Mouse (Mus musculus) liver, adult 10 weeks (tissue): ENCODE measurements around the gene Fcer2a. TPM values are rescaled to one million over a fixed set of nuclear protein-coding genes. Genes with fewer than 3 reads are reported as not detected.

Experiments
- polyA plus RNA-seq: library from polyadenylated mRNA; stranded (reverse); fragments of 350-450 nt; fragmentation: Illumina TruSeq; extraction: RNeasy Lipid Tissue Mini Kit (QIAGEN cat#74804); gene quantifications from one replicate; pipeline ENCODE4 v1.2.3, GENCODE M21; 2014; ENCODE audit warnings: low read depth, low replicate concordance

The Fcer2a gene
- polyA plus RNA-seq: 0.42 TPM

DNA sequence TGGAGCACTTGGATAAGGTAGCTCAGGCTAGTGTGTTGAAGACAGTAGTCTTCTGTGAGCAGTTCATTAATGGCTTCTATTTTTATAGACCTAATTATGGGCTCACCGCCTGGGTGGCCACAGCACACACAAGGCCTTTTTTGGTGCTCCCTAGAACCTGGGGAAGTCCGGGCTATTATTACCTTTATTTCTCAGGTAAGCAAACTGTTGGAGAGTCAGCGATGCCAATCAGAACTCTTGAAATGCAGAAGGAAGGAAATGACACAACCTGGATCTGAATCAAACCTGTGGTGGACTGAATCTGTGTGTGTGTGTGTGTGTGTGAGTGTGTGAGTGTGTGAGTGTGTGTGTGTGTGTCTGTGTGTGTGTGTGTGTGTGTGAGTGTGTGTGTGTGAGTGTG, at the start of gene Fcer2a:
TSS of gene Fcer2a (minus strand) at position 55 of the 400 bp plus-strand sequence.

DNA sequence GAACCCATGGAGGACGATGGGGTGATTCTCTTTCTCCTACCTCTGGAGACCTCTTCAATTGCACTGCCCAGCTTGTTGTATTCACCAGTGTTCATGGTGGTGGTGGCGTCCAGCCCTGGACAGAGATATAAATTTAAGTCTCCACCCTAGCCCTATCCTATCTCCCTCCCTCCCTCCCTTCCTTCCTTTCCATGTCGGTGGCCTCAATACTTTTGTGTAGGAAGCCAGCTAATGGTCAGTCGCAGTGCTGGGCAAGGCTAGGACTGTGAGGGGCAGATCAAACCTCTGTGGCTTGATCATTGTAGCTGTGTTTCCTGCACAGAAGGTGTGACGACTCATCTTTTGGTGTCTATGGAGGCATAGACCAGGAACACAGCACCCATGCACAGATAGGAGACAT, 26.6 kb upstream of the Fcer2a start, which contains the start of gene Clec4g:
TSS of gene Clec4g (minus strand) at position 101 of the 400 bp plus-strand sequence.

DNA sequence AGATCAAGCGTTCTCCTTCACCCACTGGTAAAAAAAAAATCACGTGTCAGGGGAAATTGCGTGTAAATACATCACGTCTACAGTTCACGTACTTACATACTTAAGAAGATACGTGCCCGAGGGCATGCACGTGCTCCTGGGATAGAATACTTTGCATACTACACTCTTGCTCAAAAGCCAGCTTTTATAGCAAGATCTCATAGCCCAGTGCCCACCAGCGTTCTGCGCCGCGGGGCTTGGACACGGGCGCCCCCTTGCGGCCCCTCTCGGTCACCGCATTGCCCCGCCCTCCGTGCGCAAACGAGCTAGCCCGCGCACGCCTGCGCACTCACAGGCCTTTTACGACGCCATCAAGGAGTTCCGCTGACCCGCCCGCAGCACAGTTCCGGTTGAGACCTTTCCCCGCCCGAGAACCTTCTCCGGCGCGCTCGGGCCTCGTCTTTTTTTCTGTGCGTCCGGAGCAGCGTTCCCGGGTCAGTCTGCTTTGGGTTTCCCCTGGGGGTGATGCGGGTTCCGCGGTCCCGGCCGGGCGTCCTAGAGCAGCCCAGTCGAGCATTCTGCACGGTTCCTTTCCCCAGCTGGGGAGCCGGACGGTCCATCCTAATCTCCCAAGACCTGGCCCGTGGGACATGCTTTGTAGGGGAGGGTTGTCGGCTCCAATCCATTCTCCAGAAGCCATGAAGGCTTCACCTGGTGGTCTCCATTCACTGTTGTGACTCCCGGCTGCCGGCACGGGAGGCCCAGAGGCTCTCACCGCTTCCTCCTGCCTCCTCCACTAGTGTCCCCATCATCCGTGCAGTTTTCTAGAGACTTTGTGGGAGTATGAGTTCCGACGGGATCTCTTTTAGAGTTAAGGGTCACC, 17.6 kb downstream of the Fcer2a start, which contains the start of gene Trappc5:
TSS of gene Trappc5 (plus strand) at position 169 of the 862 bp plus-strand sequence.

DNA sequence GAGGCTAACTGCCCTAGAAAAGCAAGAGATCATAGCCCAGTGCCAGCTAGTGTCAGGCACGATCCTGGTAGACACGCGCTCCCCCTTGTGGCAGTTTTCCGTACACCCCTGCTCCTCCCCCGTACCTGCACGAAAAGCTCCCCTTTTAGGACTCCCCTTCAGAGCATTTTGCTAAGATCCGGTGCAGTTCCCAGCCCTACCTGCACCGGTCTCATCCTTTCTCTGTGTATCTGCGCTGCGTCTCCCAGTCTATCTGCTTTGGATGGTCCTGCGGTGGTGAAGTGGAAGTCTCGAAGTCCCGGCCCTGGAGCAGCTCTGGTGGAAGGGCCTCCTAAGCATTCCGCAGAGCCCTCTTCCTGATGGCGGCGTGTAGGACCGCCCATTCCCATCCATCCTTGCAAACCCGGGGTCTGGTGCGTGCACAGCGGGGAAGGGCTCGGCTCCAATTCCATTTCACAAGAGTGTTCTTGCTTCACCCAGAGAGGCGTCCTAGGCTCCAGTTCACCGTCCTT, 21.9 kb downstream of the Fcer2a start, which contains the start of gene Fcor:
TSS of gene Fcor (minus strand) at position 383 of the 512 bp plus-strand sequence.

DNA sequence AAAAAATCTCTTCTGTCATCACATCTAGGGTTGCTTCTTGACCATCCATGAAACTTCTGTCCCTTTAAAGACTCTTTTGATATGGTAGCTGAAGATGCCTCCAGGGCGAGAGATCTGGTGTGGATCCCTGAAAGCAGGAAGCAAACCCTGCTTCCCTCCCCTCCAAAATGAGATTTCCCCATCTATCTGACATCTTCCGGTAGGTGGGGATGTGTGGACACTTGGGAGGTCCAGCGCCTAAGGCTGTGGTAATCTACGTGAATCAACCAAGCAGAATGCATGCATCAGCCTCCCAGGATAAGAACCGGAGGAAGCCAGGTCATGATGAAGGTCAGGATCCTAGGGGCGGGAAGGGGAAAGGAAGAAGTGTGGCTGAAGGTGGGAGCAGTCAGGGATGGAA, 28.5 kb downstream of the Fcer2a start, which contains the start of gene Mcemp1:
TSS of gene Mcemp1 (plus strand) at position 248 of the 400 bp plus-strand sequence.

DNA sequence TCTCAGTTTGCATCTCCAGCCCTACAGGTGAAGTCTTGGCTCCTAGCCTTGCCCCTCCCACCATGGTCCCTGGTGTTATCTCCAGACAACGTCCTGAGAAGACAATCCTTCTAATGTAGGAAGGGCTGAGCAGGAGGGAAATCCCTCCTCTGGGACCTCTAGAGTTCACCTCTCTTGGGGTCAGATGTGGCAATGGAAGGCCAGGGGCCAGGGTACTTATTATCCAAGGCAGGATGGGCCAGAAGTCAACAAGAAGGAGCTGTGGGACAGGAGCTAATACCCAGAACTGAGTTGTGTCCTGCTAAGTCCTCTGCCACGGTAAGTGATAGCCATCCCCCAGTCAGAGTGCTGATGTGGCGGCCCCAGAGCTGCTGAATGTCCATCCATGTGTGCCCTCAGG, 38.4 kb downstream of the Fcer2a start, which contains the start of gene Retn:
TSS of gene Retn (plus strand) at position 245 of the 400 bp plus-strand sequence.

Other genes with a start within 250 kb of the Fcer2a start
- 5.9 TPM for gene Pex11g, start 226.5 kb downstream of the Fcer2a start, polyA plus RNA-seq
- not detected for gene Tex45, start 223.3 kb downstream of the Fcer2a start, polyA plus RNA-seq
- gene Zfp358, start 201.0 kb downstream of the Fcer2a start, polyA plus RNA-seq: 2.8 TPM
- gene Mcoln1, start 193.7 kb downstream of the Fcer2a start, polyA plus RNA-seq: 12.2 TPM
- gene Pnpla6, start 178.8 kb downstream of the Fcer2a start, polyA plus RNA-seq: 7.7 TPM
- 2.6 TPM for gene C330021F23Rik, start 126.2 kb downstream of the Fcer2a start, polyA plus RNA-seq
- 1.3 TPM for gene Camsap3, start 106.9 kb downstream of the Fcer2a start, polyA plus RNA-seq
- gene Xab2, start 72.9 kb downstream of the Fcer2a start, polyA plus RNA-seq: 0.58 TPM
- 26.2 TPM for gene Pet100, start 72.6 kb downstream of the Fcer2a start, polyA plus RNA-seq
- gene Pcp2, start 68.6 kb downstream of the Fcer2a start, polyA plus RNA-seq: not detected
- gene Stxbp2, start 63.2 kb downstream of the Fcer2a start, polyA plus RNA-seq: 13.2 TPM
- gene Retn, start 38.4 kb downstream of the Fcer2a start, polyA plus RNA-seq: 0.50 TPM
- not detected for gene Mcemp1, start 28.4 kb downstream of the Fcer2a start, polyA plus RNA-seq
- gene Fcor, start 21.8 kb downstream of the Fcer2a start, polyA plus RNA-seq: not detected
- 3.7 TPM for gene Trappc5, start 17.9 kb downstream of the Fcer2a start, polyA plus RNA-seq
- 35.9 TPM for gene Clec4g, start 26.5 kb upstream of the Fcer2a start, polyA plus RNA-seq
- 0.72 TPM for gene Cd209a, start 54.8 kb upstream of the Fcer2a start, polyA plus RNA-seq
- not detected for gene Cd209e, start 160.1 kb upstream of the Fcer2a start, polyA plus RNA-seq
- gene Cd209d, start 184.4 kb upstream of the Fcer2a start, polyA plus RNA-seq: not detected
- gene Cd209b, start 232.7 kb upstream of the Fcer2a start, polyA plus RNA-seq: 0.19 TPM